Mouse (Mus musculus) A20 (cell line): Measurements from ENCODE around the gene Gm26661.
A peak's percentile ranks its signal among the peaks of the same experiment; 100 is the strongest.

ENCODE experiments used
- DNase-seq: peaks from one replicate; pipeline ENCODE4 v3.0.0-alpha.2; 2011; ENCODE audit warnings: low read depth, low spot score

Gene Gm26661

GRCm38 (mm10) chr14:7819446-7819845, 28.1 kb downstream of the Gm26661 start:
- peak; percentile 27 for DNase-seq

- DNase-seq = no peak
Measured at GRCm38 (mm10) chr14:7821341-7821740, 30.0 kb downstream of the Gm26661 start.

GRCm38 (mm10) chr14:7822693-7823092, 31.3 kb downstream of the Gm26661 start:
- no peak for DNase-seq

GRCm38 (mm10) chr14:7824651-7825268, 33.4 kb downstream of the Gm26661 start:
- no peak for DNase-seq

- no peak for DNase-seq
Measured at GRCm38 (mm10) chr14:7826151-7826937, 35.0 kb downstream of the Gm26661 start.

GRCm38 (mm10) chr14:7829181-7829580, 37.8 kb downstream of the Gm26661 start:
- DNase-seq = no peak

- DNase-seq = no peak
Measured at GRCm38 (mm10) chr14:7831770-7832439, 40.5 kb downstream of the Gm26661 start.

- no peak for DNase-seq
Measured at GRCm38 (mm10) chr14:7832440-7832783, 41.0 kb downstream of the Gm26661 start.

GRCm38 (mm10) chr14:7833458-7833857, 42.1 kb downstream of the Gm26661 start:
- DNase-seq = peak; percentile 35

GRCm38 (mm10) chr14:7838564-7839089, 47.2 kb downstream of the Gm26661 start:
- DNase-seq = peak; percentile 87

- DNase-seq = no peak
Measured at GRCm38 (mm10) chr14:7839950-7840514, 48.6 kb downstream of the Gm26661 start.
